Mouse (Mus musculus): ENCODE measurements around the gene Slc46a1. TPM values are rescaled to one million over a fixed set of nuclear protein-coding genes. Genes with fewer than 3 reads are reported as not detected.

The Slc46a1 gene
- polyA plus RNA-seq, 1 experiment from 2014 or later, result 21.1 TPM

GRCm38 (mm10) chr11:78434052-78434451, 31.4 kb upstream of the Slc46a1 start:
- Histone ChIP-seq H3K4me3 (replicated peaks) (no peak overlapping the region), H3K9ac (no peak overlapping the region), H3K27me3 (no peaks in the 10 kb centered on the region), H3K36me3 (no peaks in the 10 kb centered on the region), H3K4me2 (no peak overlapping the region), H3K27ac (no peak overlapping the region), H3K4me1 (peaks cover 21% of the 10 kb centered on the region), H3K9me3 (replicated peaks) (no peaks in the 10 kb centered on the region)
- ATAC-seq (replicated peaks; ENCODE audit: low FRiP score), result no peak
- WGBS, result 33% methylated on average over 4 of the region's 4 CpGs

- Histone ChIP-seq H3K4me3 (replicated peaks) (no peak overlapping the region), H3K27ac (peak overlapping the region; percentile 82), H3K9ac (no peak overlapping the region), H3K4me1 (peaks cover 15% of the 10 kb centered on the region), H3K4me2 (peak overlapping the region; percentile 43), H3K9me3 (replicated peaks) (no peaks in the 10 kb centered on the region), H3K36me3 (no peaks in the 10 kb centered on the region), H3K27me3 (no peaks in the 10 kb centered on the region)
- ATAC-seq (replicated peaks; ENCODE audit: low FRiP score), result peak; percentile 92
- WGBS, result 3% methylated on average over 19 of the region's 19 CpGs
Observed at GRCm38 (mm10) chr11:78435776-78436349, 29.6 kb upstream of the Slc46a1 start.

- Histone ChIP-seq H3K9me3 (replicated peaks) (no peaks in the 10 kb centered on the region), H3K9ac (no peak overlapping the region), H3K4me3 (replicated peaks) (no peak overlapping the region), H3K36me3 (no peaks in the 10 kb centered on the region), H3K4me1 (peaks cover 15% of the 10 kb centered on the region), H3K4me2 (no peak overlapping the region), H3K27ac (no peak overlapping the region), H3K27me3 (no peaks in the 10 kb centered on the region)
- whole genome bisulfite sequencing, result 87% methylated on average over 7 of the region's 7 CpGs
- ATAC-seq (replicated peaks; ENCODE audit: low FRiP score), result no peak
Observed at GRCm38 (mm10) chr11:78437182-78437581, 28.3 kb upstream of the Slc46a1 start.

GRCm38 (mm10) chr11:78438399-78438930, 27.0 kb upstream of the Slc46a1 start:
- H3K27ac ChIP-seq, result no peak overlapping the region
- H3K4me3 ChIP-seq (replicated peaks), result no peak overlapping the region
- H3K27me3 ChIP-seq, result no peaks in the 10 kb centered on the region
- 77% methylated on average over 3 of the region's 3 CpGs for WGBS
- H3K9ac ChIP-seq, result no peak overlapping the region
- ATAC-seq (replicated peaks; ENCODE audit: low FRiP score), result no peak
- H3K4me1 ChIP-seq, result peaks cover 15% of the 10 kb centered on the region
- H3K4me2 ChIP-seq, result no peak overlapping the region
- no peaks in the 10 kb centered on the region for H3K36me3 ChIP-seq
- H3K9me3 ChIP-seq (replicated peaks), result no peaks in the 10 kb centered on the region

- Histone ChIP-seq H3K9me3 (replicated peaks) (no peaks in the 10 kb centered on the region), H3K9ac (no peak overlapping the region), H3K4me2 (no peak overlapping the region), H3K27ac (no peak overlapping the region), H3K36me3 (no peaks in the 10 kb centered on the region), H3K4me1 (no peaks in the 10 kb centered on the region), H3K4me3 (replicated peaks) (no peak overlapping the region), H3K27me3 (no peaks in the 10 kb centered on the region)
- ATAC-seq (replicated peaks; ENCODE audit: low FRiP score), result no peak
- WGBS, result 77% methylated on average over 5 of the region's 5 CpGs
Observed at GRCm38 (mm10) chr11:78443115-78443514, 22.4 kb upstream of the Slc46a1 start.

GRCm38 (mm10) chr11:78447168-78447567, 18.3 kb upstream of the Slc46a1 start:
- 67% methylated on average over 3 of the region's 3 CpGs for WGBS
- no peak for ATAC-seq (replicated peaks; ENCODE audit: low FRiP score)
- Histone ChIP-seq H3K9ac (no peak overlapping the region), H3K4me3 (replicated peaks) (no peak overlapping the region), H3K27me3 (no peaks in the 10 kb centered on the region), H3K9me3 (replicated peaks) (no peaks in the 10 kb centered on the region), H3K4me1 (no peaks in the 10 kb centered on the region), H3K36me3 (no peaks in the 10 kb centered on the region), H3K4me2 (no peak overlapping the region), H3K27ac (no peak overlapping the region)

- Histone ChIP-seq H3K4me2 (no peak overlapping the region), H3K27ac (no peak overlapping the region), H3K9ac (no peak overlapping the region), H3K4me3 (replicated peaks) (no peak overlapping the region), H3K36me3 (no peaks in the 10 kb centered on the region), H3K27me3 (no peaks in the 10 kb centered on the region), H3K9me3 (replicated peaks) (no peaks in the 10 kb centered on the region), H3K4me1 (no peaks in the 10 kb centered on the region)
- WGBS, result 85% methylated on average over 1 of the region's 1 CpGs
- no peak for ATAC-seq (replicated peaks; ENCODE audit: low FRiP score)
Observed at GRCm38 (mm10) chr11:78448242-78448641, 17.3 kb upstream of the Slc46a1 start.

- Histone ChIP-seq H3K27me3 (no peaks in the 10 kb centered on the region), H3K4me3 (replicated peaks) (no peak overlapping the region), H3K36me3 (no peaks in the 10 kb centered on the region), H3K27ac (no peak overlapping the region), H3K9me3 (replicated peaks) (no peaks in the 10 kb centered on the region), H3K4me2 (no peak overlapping the region), H3K4me1 (no peaks in the 10 kb centered on the region), H3K9ac (no peak overlapping the region)
- WGBS, result 36% methylated on average over 2 of the region's 2 CpGs
- no peak for ATAC-seq (replicated peaks; ENCODE audit: low FRiP score)
Observed at GRCm38 (mm10) chr11:78450337-78450736, 15.2 kb upstream of the Slc46a1 start.

GRCm38 (mm10) chr11:78453675-78454074, 11.8 kb upstream of the Slc46a1 start:
- no peaks in the 10 kb centered on the region for H3K9me3 ChIP-seq (replicated peaks)
- H3K4me2 ChIP-seq, result no peak overlapping the region
- H3K4me3 ChIP-seq (replicated peaks), result no peak overlapping the region
- peaks cover 3% of the 10 kb centered on the region; the same call in 1 of the 2 replicates for H3K4me1 ChIP-seq
- 12% methylated on average over 4 of the region's 4 CpGs for WGBS
- no peak overlapping the region for H3K9ac ChIP-seq
- no peak overlapping the region for H3K27ac ChIP-seq
- no peak for ATAC-seq (replicated peaks; ENCODE audit: low FRiP score)
- H3K27me3 ChIP-seq, result 0 out of 2 replicates have a peak, but pooled peaks cover 2% of the 10 kb centered on the region
- no peaks in the 10 kb centered on the region for H3K36me3 ChIP-seq

GRCm38 (mm10) chr11:78454276-78454675, 11.2 kb upstream of the Slc46a1 start:
- Histone ChIP-seq H3K36me3 (no peaks in the 10 kb centered on the region), H3K4me3 (replicated peaks) (no peak overlapping the region), H3K27me3 (0 out of 2 replicates have a peak, but pooled peaks cover 2% of the 10 kb centered on the region), H3K4me2 (no peak overlapping the region), H3K9me3 (replicated peaks) (no peaks in the 10 kb centered on the region), H3K27ac (no peak overlapping the region), H3K9ac (no peak overlapping the region), H3K4me1 (peaks cover 3% of the 10 kb centered on the region; the same call in 1 of the 2 replicates)
- no peak for ATAC-seq (replicated peaks; ENCODE audit: low FRiP score)
- WGBS, result 74% methylated on average over 7 of the region's 7 CpGs

GRCm38 (mm10) chr11:78455308-78455707, 10.2 kb upstream of the Slc46a1 start:
- H3K4me1 ChIP-seq, result peaks cover 3% of the 10 kb centered on the region; the same call in 1 of the 2 replicates
- 43% methylated on average over 5 of the region's 5 CpGs for WGBS
- H3K9ac ChIP-seq, result no peak overlapping the region
- 0 out of 2 replicates have a peak, but pooled peaks cover 2% of the 10 kb centered on the region for H3K27me3 ChIP-seq
- no peak overlapping the region for H3K27ac ChIP-seq
- no peak for ATAC-seq (replicated peaks; ENCODE audit: low FRiP score)
- H3K9me3 ChIP-seq (replicated peaks), result no peaks in the 10 kb centered on the region
- H3K36me3 ChIP-seq, result no peaks in the 10 kb centered on the region
- H3K4me3 ChIP-seq (replicated peaks), result no peak overlapping the region
- H3K4me2 ChIP-seq, result no peak overlapping the region

- no peak overlapping the region for H3K9ac ChIP-seq
- H3K27me3 ChIP-seq, result 0 out of 2 replicates have a peak, but pooled peaks cover 2% of the 10 kb centered on the region
- WGBS, result 80% methylated on average over 17 of the region's 17 CpGs
- H3K27ac ChIP-seq, result no peak overlapping the region
- H3K4me2 ChIP-seq, result no peak overlapping the region
- peaks cover 11% of the 10 kb centered on the region for H3K4me1 ChIP-seq
- no peaks in the 10 kb centered on the region for H3K36me3 ChIP-seq
- no peak overlapping the region for H3K4me3 ChIP-seq (replicated peaks)
- no peaks in the 10 kb centered on the region for H3K9me3 ChIP-seq (replicated peaks)
- no peak for ATAC-seq (replicated peaks; ENCODE audit: low FRiP score)
Observed at GRCm38 (mm10) chr11:78458740-78459139, 6.8 kb upstream of the Slc46a1 start.

GRCm38 (mm10) chr11:78461894-78462293, 3.6 kb upstream of the Slc46a1 start:
- no peak for ATAC-seq (replicated peaks; ENCODE audit: low FRiP score)
- H3K4me2 ChIP-seq, result no peak overlapping the region
- H3K27ac ChIP-seq, result no peak overlapping the region
- H3K36me3 ChIP-seq, result no peaks in the 10 kb centered on the region
- H3K4me3 ChIP-seq (replicated peaks), result no peak overlapping the region
- peaks cover 26% of the 10 kb centered on the region for H3K4me1 ChIP-seq
- 59% methylated on average over 1 of the region's 1 CpGs for WGBS
- H3K9me3 ChIP-seq (replicated peaks), result no peaks in the 10 kb centered on the region
- no peaks in the 10 kb centered on the region for H3K27me3 ChIP-seq
- H3K9ac ChIP-seq, result no peak overlapping the region

Measured in kidney, embryonic 15.5 days (tissue).